Mouse (Mus musculus): Measurements from ENCODE around the gene Metap1d. TPM values are rescaled to one million over a fixed set of nuclear protein-coding genes. Genes with fewer than 3 reads are reported as not detected.

The Metap1d gene
- total and polyA plus RNA-seq, 2 experiments from 2014 or later, result 7.7 to 42.4 TPM

DNA sequence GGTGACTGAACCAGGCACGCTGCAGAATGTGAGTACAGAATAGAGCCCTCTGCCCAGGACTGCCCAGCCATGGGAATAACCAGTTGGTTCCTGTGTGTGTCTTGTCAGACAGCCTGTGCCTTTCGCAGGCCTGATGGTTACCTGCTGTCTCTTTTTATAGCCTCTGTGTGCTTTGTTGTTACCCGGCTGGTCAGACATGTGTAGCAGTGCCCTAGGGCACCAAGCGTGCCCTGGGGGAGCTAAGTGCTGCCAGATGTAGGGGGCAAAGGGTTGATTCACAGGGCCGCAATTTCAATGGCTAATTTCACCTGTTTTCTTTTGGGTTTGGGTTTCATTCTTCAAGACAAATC lies 30.6 kb downstream of the Metap1d start:
- H3K27ac ChIP-seq (ENCODE audit: low read depth), result no peak overlapping the region
- no peaks in the 10 kb centered on the region for H3K27me3 ChIP-seq (ENCODE audit: control insufficient read depth, insufficient read depth, low read length)
- ATAC-seq (ENCODE audit: insufficient read depth, low read depth) (no peak), DNase-seq (ENCODE audit: low spot score) (no peak)
- H3K36me3 ChIP-seq (replicated peaks; ENCODE audit: control insufficient read depth, insufficient read depth, low read length), result no peaks in the 10 kb centered on the region
- no peak overlapping the region for H3K9ac ChIP-seq (replicated peaks; ENCODE audit: low read depth, low read length)
- H3K4me2 ChIP-seq (ENCODE audit: low read depth, low read length), result no peak overlapping the region
- H3K9me3 ChIP-seq (replicated peaks; ENCODE audit: control insufficient read depth, low read length), result no peaks in the 10 kb centered on the region
- no peak for TF ChIP-seq CTCF (IDR thresholded peaks at IDR 0.05; ENCODE audit: low read depth)
- no peak for TF ChIP-seq EP300 (IDR thresholded peaks at IDR 0.05; ENCODE audit: low read depth)
- 70% methylated on average over 5 of the region's 5 CpGs for WGBS
- H3K4me3 ChIP-seq (ENCODE audit: low read depth, low read length), result no peak overlapping the region
- H3K4me1 ChIP-seq (ENCODE audit: control insufficient read depth, insufficient read depth), result no peaks in the 10 kb centered on the region

DNA sequence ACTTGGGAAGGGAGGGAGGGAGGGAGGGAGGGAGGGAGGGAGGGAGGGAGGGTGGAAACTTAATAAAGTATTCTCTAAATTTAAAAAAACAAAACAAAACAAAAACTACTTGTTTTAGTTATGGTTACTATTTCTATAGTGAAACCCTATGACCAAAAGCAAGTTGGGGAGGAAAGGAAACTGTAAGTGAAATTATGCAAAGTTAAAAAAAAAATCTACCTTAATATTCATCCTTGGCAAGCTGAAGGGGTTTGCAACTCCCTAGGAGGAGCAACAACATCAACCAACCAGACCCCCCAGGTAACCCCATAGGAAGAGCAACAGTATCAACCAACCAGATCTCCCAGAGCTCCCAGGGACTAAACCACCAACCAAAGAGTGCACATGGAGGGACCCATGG lies 38.2 kb downstream of the Metap1d start:
- Histone ChIP-seq H3K4me2 (ENCODE audit: low read depth, low read length) (no peak overlapping the region), H3K27me3 (ENCODE audit: control insufficient read depth, insufficient read depth, low read length) (no peaks in the 10 kb centered on the region), H3K9me3 (replicated peaks; ENCODE audit: control insufficient read depth, low read length) (no peaks in the 10 kb centered on the region), H3K27ac (ENCODE audit: low read depth) (no peak overlapping the region), H3K9ac (replicated peaks; ENCODE audit: low read depth, low read length) (no peak overlapping the region), H3K4me3 (ENCODE audit: low read depth, low read length) (no peak overlapping the region), H3K4me1 (ENCODE audit: control insufficient read depth, insufficient read depth) (no peaks in the 10 kb centered on the region), H3K36me3 (replicated peaks; ENCODE audit: control insufficient read depth, insufficient read depth, low read length) (no peaks in the 10 kb centered on the region)
- no peak for TF ChIP-seq CTCF (IDR thresholded peaks at IDR 0.05; ENCODE audit: low read depth)
- TF ChIP-seq EP300 (IDR thresholded peaks at IDR 0.05; ENCODE audit: low read depth), result no peak
- ATAC-seq (ENCODE audit: insufficient read depth, low read depth) (no peak), DNase-seq (ENCODE audit: low spot score) (no peak)

DNA sequence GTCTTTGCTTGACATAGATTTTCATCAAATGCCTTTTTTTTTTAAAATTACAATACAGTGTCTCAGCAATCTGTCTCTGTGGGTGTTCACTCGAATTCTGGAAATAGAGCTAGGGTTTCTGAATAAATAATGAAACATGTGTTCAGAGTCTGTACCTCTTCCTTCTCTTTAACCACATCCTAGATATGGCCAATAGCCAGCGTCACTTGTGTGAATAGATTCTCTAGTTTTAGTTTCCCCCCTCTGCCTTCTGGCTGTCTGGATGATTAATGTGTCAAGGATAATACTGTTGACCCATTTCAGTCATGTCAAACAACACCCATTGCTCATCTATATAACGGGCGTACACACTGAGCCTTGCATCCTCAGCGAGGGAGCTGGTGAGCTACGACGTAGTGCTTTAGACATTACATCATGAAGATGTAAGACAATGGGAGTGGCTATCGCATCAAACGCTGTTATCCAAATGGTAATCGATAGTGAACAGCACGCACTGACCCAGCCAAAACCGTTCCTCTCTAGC lies 40.1 kb downstream of the Metap1d start:
- Histone ChIP-seq H3K27ac (ENCODE audit: low read depth) (no peak overlapping the region), H3K4me2 (ENCODE audit: low read depth, low read length) (no peak overlapping the region), H3K9ac (replicated peaks; ENCODE audit: low read depth, low read length) (no peak overlapping the region), H3K4me1 (ENCODE audit: control insufficient read depth, insufficient read depth) (no peaks in the 10 kb centered on the region), H3K9me3 (replicated peaks; ENCODE audit: control insufficient read depth, low read length) (no peaks in the 10 kb centered on the region), H3K4me3 (ENCODE audit: low read depth, low read length) (no peak overlapping the region), H3K27me3 (ENCODE audit: control insufficient read depth, insufficient read depth, low read length) (no peaks in the 10 kb centered on the region), H3K36me3 (replicated peaks; ENCODE audit: control insufficient read depth, insufficient read depth, low read length) (no peaks in the 10 kb centered on the region)
- WGBS, result 77% methylated on average over 12 of the region's 12 CpGs
- TF ChIP-seq EP300 (IDR thresholded peaks at IDR 0.05; ENCODE audit: low read depth) (no peak), CTCF (IDR thresholded peaks at IDR 0.05; ENCODE audit: low read depth) (no peak)
- no peak for ATAC-seq (ENCODE audit: insufficient read depth, low read depth)
- no peak for DNase-seq (ENCODE audit: low spot score)

GRCm38 (mm10) chr2:71494503-71494902 lies 41.4 kb downstream of the Metap1d start:
- TF ChIP-seq CTCF (IDR thresholded peaks at IDR 0.05; ENCODE audit: low read depth), result no peak
- TF ChIP-seq EP300 (IDR thresholded peaks at IDR 0.05; ENCODE audit: low read depth), result no peak
- no peaks in the 10 kb centered on the region for H3K27me3 ChIP-seq (ENCODE audit: control insufficient read depth, insufficient read depth, low read length)
- WGBS, result 69% methylated on average over 10 of the region's 10 CpGs
- no peak overlapping the region for H3K27ac ChIP-seq (ENCODE audit: low read depth)
- no peaks in the 10 kb centered on the region for H3K4me1 ChIP-seq (ENCODE audit: control insufficient read depth, insufficient read depth)
- H3K4me2 ChIP-seq (ENCODE audit: low read depth, low read length), result no peak overlapping the region
- DNase-seq (ENCODE audit: low spot score) (no peak), ATAC-seq (ENCODE audit: insufficient read depth, low read depth) (no peak)
- no peaks in the 10 kb centered on the region for H3K36me3 ChIP-seq (replicated peaks; ENCODE audit: control insufficient read depth, insufficient read depth, low read length)
- no peak overlapping the region for H3K4me3 ChIP-seq (ENCODE audit: low read depth, low read length)
- no peaks in the 10 kb centered on the region for H3K9me3 ChIP-seq (replicated peaks; ENCODE audit: control insufficient read depth, low read length)
- H3K9ac ChIP-seq (replicated peaks; ENCODE audit: low read depth, low read length), result no peak overlapping the region

- H3K4me1 ChIP-seq (ENCODE audit: control insufficient read depth, insufficient read depth), result no peaks in the 10 kb centered on the region
- no peak overlapping the region for H3K4me2 ChIP-seq (ENCODE audit: low read depth, low read length)
- H3K9ac ChIP-seq (replicated peaks; ENCODE audit: low read depth, low read length), result no peak overlapping the region
- H3K36me3 ChIP-seq (replicated peaks; ENCODE audit: control insufficient read depth, insufficient read depth, low read length), result no peaks in the 10 kb centered on the region
- no peak for ATAC-seq (ENCODE audit: insufficient read depth, low read depth)
- H3K27ac ChIP-seq (ENCODE audit: low read depth), result no peak overlapping the region
- TF ChIP-seq EP300 (IDR thresholded peaks at IDR 0.05; ENCODE audit: low read depth) (no peak), CTCF (IDR thresholded peaks at IDR 0.05; ENCODE audit: low read depth) (no peak)
- H3K9me3 ChIP-seq (replicated peaks; ENCODE audit: control insufficient read depth, low read length), result no peaks in the 10 kb centered on the region
- 52% methylated on average over 4 of the region's 4 CpGs for WGBS
- H3K27me3 ChIP-seq (ENCODE audit: control insufficient read depth, insufficient read depth, low read length), result no peaks in the 10 kb centered on the region
- no peak for DNase-seq (ENCODE audit: low spot score)
- H3K4me3 ChIP-seq (ENCODE audit: low read depth, low read length), result no peak overlapping the region
Observed at GRCm38 (mm10) chr2:71494971-71495370, 41.9 kb downstream of the Metap1d start.

GRCm38 (mm10) chr2:71497175-71497574 lies 44.1 kb downstream of the Metap1d start:
- no peak overlapping the region for H3K4me3 ChIP-seq (ENCODE audit: low read depth, low read length)
- ATAC-seq (ENCODE audit: insufficient read depth, low read depth) (no peak), DNase-seq (ENCODE audit: low spot score) (no peak)
- WGBS, result 54% methylated on average over 5 of the region's 5 CpGs
- no peaks in the 10 kb centered on the region for H3K9me3 ChIP-seq (replicated peaks; ENCODE audit: control insufficient read depth, low read length)
- no peak overlapping the region for H3K4me2 ChIP-seq (ENCODE audit: low read depth, low read length)
- H3K27me3 ChIP-seq (ENCODE audit: control insufficient read depth, insufficient read depth, low read length), result no peaks in the 10 kb centered on the region
- H3K27ac ChIP-seq (ENCODE audit: low read depth), result no peak overlapping the region
- H3K9ac ChIP-seq (replicated peaks; ENCODE audit: low read depth, low read length), result no peak overlapping the region
- no peak for TF ChIP-seq CTCF (IDR thresholded peaks at IDR 0.05; ENCODE audit: low read depth)
- TF ChIP-seq EP300 (IDR thresholded peaks at IDR 0.05; ENCODE audit: low read depth), result no peak
- no peaks in the 10 kb centered on the region for H3K36me3 ChIP-seq (replicated peaks; ENCODE audit: control insufficient read depth, insufficient read depth, low read length)
- H3K4me1 ChIP-seq (ENCODE audit: control insufficient read depth, insufficient read depth), result no peaks in the 10 kb centered on the region
